Mouse (Mus musculus): Measurements from ENCODE around the gene Olfr155. TPM values are rescaled to one million over a fixed set of nuclear protein-coding genes. Genes with fewer than 3 reads are reported as not detected.

The Olfr155 gene
- polyA plus RNA-seq, 1 experiment: 0.08 TPM

GRCm38 (mm10) chr4:43879566-43879965 is 28.2 kb downstream of the Olfr155 start:
- Histone ChIP-seq H3K27me3 (replicated peaks) (peaks cover 38% of the 10 kb centered on the region), H3K4me1 (peaks cover 15% of the 10 kb centered on the region), H3K36me3 (replicated peaks; ENCODE audit: low read length) (no peaks in the 10 kb centered on the region), H3K4me3 (replicated peaks) (no peak overlapping the region), H3K9me3 (no peaks in the 10 kb centered on the region)
- no peak for TF ChIP-seq GATA1 (IDR thresholded peaks at IDR 0.05; ENCODE audit: borderline replicate concordance, low read length)
- TF ChIP-seq FLI1 (IDR thresholded peaks at IDR 0.05; ENCODE audit: low read length): no peak

DNA sequence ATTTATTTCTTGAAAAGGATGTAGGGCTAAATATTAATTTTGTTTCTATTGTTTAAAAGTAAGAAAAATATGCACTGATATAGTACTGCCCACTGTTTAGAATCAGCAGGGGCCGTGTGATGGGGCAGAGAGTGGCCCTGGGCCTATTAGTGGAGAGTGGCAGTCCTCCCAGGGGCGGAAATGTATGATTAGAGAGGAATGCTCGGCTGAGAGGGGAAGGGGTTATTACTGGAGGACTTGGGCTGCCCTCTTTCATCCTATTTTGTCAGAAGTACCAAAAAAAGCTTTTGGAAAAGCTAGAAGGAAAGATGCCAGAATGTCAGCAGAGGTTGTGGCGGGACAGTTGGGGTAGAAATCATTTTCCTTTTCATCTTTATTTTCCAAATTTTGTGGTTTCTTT is 32.8 kb downstream of the Olfr155 start:
- no peaks in the 10 kb centered on the region for H3K9me3 ChIP-seq

DNA sequence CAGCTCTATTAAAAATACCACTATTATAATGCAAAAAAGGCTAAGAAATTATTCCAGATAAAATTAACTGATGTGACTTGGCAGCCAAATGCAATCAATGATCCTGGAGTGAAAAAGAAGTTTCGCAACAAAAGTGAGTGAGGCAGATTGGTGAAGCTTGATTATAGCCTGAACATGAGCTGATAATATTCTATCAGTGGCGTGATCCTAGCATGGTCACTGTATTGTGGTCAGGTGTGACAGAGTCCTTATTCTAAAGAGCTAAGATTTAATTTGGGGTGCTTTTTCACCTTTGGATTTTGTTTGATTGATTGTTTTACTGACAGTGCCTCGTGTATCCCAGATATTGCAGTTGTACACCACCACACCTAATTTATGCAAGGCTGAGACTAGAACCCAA is 39.9 kb downstream of the Olfr155 start:
- Histone ChIP-seq H3K9me3 (no peaks in the 10 kb centered on the region), H3K4me1 (no peaks in the 10 kb centered on the region; the same call in 1 of the 2 replicates), H3K4me3 (replicated peaks) (no peak overlapping the region), H3K27me3 (replicated peaks) (peaks cover 3% of the 10 kb centered on the region), H3K36me3 (replicated peaks; ENCODE audit: low read length) (no peaks in the 10 kb centered on the region)
- TF ChIP-seq GATA1 (IDR thresholded peaks at IDR 0.05; ENCODE audit: borderline replicate concordance, low read length) (no peak), FLI1 (IDR thresholded peaks at IDR 0.05; ENCODE audit: low read length) (no peak)

More for the DNA sequence above, 32.8 kb downstream of the Olfr155 start:
- H3K4me3 ChIP-seq (replicated peaks): no peak overlapping the region
- H3K36me3 ChIP-seq (replicated peaks; ENCODE audit: low read length): no peaks in the 10 kb centered on the region
- H3K27me3 ChIP-seq (replicated peaks): peaks cover 8% of the 10 kb centered on the region
- H3K4me1 ChIP-seq: no peaks in the 10 kb centered on the region
- TF ChIP-seq GATA1 (IDR thresholded peaks at IDR 0.05; ENCODE audit: borderline replicate concordance, low read length) (no peak), FLI1 (IDR thresholded peaks at IDR 0.05; ENCODE audit: low read length) (no peak)

DNA sequence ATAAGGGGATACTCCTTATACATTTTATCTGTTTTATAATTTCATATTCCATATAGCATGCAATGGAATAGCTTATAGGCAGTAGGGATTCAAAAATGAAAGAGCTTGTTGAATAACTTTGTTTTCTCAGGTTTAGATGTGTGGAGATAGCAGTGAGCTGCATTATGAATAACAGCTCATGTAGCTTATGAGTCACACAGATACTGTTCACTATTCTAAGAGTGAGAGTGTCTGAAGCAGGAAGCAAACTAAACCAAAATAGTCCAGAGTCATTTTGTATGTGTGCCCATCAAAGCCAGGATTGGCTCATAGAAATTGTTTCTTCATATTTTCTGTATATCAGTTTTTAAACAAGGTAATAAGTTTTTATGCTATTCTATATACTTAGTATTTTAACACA is 45.8 kb downstream of the Olfr155 start:
- TF ChIP-seq GATA1 (IDR thresholded peaks at IDR 0.05; ENCODE audit: borderline replicate concordance, low read length): no peak
- no peak for TF ChIP-seq FLI1 (IDR thresholded peaks at IDR 0.05; ENCODE audit: low read length)

GRCm38 (mm10) chr4:43899197-43899596 is 47.8 kb downstream of the Olfr155 start:
- H3K9me3 ChIP-seq: no peaks in the 10 kb centered on the region
- peaks cover 14% of the 10 kb centered on the region for H3K4me1 ChIP-seq
- H3K27me3 ChIP-seq (replicated peaks): no peaks in the 10 kb centered on the region
- TF ChIP-seq GATA1 (IDR thresholded peaks at IDR 0.05; ENCODE audit: borderline replicate concordance, low read length) (no peak), FLI1 (IDR thresholded peaks at IDR 0.05; ENCODE audit: low read length) (no peak)
- H3K4me3 ChIP-seq (replicated peaks): no peak overlapping the region
- no peaks in the 10 kb centered on the region for H3K36me3 ChIP-seq (replicated peaks; ENCODE audit: low read length)

More for the DNA sequence above, 45.8 kb downstream of the Olfr155 start:
- H3K27me3 ChIP-seq (replicated peaks): no peaks in the 10 kb centered on the region
- H3K9me3 ChIP-seq: no peaks in the 10 kb centered on the region
- no peaks in the 10 kb centered on the region for H3K36me3 ChIP-seq (replicated peaks; ENCODE audit: low read length)
- H3K4me1 ChIP-seq: peaks cover 6% of the 10 kb centered on the region; the same call in 1 of the 2 replicates
- no peak overlapping the region for H3K4me3 ChIP-seq (replicated peaks)

GRCm38 (mm10) chr4:43903690-43904089 is 52.3 kb downstream of the Olfr155 start:
- TF ChIP-seq GATA1 (IDR thresholded peaks at IDR 0.05; ENCODE audit: borderline replicate concordance, low read length): no peak
- no peak for TF ChIP-seq FLI1 (IDR thresholded peaks at IDR 0.05; ENCODE audit: low read length)
- Histone ChIP-seq H3K4me1 (peaks cover 16% of the 10 kb centered on the region), H3K36me3 (replicated peaks; ENCODE audit: low read length) (no peaks in the 10 kb centered on the region), H3K4me3 (replicated peaks) (no peak overlapping the region), H3K9me3 (no peaks in the 10 kb centered on the region), H3K27me3 (replicated peaks) (peaks cover 2% of the 10 kb centered on the region)

DNA sequence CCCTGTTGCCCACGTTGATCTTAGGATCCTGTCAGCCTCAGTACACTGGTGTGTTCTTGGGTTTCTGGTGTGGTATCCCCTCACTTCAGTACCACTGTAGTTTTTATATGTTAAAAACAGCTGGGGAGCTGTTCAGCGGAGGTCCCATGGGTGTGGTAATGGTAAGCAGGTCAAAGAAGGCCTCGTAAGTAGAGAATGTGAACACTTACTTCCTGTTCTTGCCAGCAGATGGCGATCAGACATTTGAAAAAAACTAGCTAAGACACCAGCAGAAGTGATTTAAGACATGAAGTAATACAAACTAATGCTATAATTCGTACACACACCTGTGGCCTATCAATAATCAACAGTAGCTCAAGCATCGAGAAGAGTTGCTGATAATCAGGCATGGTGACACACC is 55.1 kb downstream of the Olfr155 start:
- H3K4me3 ChIP-seq (replicated peaks): no peak overlapping the region
- no peaks in the 10 kb centered on the region for H3K36me3 ChIP-seq (replicated peaks; ENCODE audit: low read length)
- TF ChIP-seq FLI1 (IDR thresholded peaks at IDR 0.05; ENCODE audit: low read length) (no peak), GATA1 (IDR thresholded peaks at IDR 0.05; ENCODE audit: borderline replicate concordance, low read length) (no peak)
- no peaks in the 10 kb centered on the region for H3K9me3 ChIP-seq
- H3K27me3 ChIP-seq (replicated peaks): peaks cover 13% of the 10 kb centered on the region
- peaks cover 10% of the 10 kb centered on the region for H3K4me1 ChIP-seq

Other genes starting within 250 kb of the Olfr155 start
- gene Npr2, start 219.6 kb upstream of the Olfr155 start, polyA plus RNA-seq (2012; ENCODE audit: insufficient read depth, low replicate concordance): not detected in 2 replicates
- not detected in 2 replicates for gene Spag8, start 198.0 kb upstream of the Olfr155 start, polyA plus RNA-seq (2012; ENCODE audit: insufficient read depth, low replicate concordance)
- 8.0 and 30.1 TPM in 2 replicates for gene Hint2, start 195.1 kb upstream of the Olfr155 start, polyA plus RNA-seq (2012; ENCODE audit: insufficient read depth, low replicate concordance)
- 2.8 TPM in 1 of 2 replicates, not detected in the other for gene Tmem8b, start 182.6 kb upstream of the Olfr155 start, polyA plus RNA-seq (2012; ENCODE audit: insufficient read depth, low replicate concordance)
- 0.29 TPM in 1 of 2 replicates, not detected in the other for gene Fam221b, start 182.4 kb upstream of the Olfr155 start, polyA plus RNA-seq (2012; ENCODE audit: insufficient read depth, low replicate concordance)
- not detected in 2 replicates for gene Olfr70, start 150.8 kb upstream of the Olfr155 start, polyA plus RNA-seq (2012; ENCODE audit: insufficient read depth, low replicate concordance)
- gene Olfr71, start 141.3 kb upstream of the Olfr155 start, polyA plus RNA-seq (2012; ENCODE audit: insufficient read depth, low replicate concordance): not detected in 2 replicates
- gene Hrct1, start 124.4 kb upstream of the Olfr155 start, polyA plus RNA-seq (2012; ENCODE audit: insufficient read depth, low replicate concordance): 0.12 TPM in 1 of 2 replicates, not detected in the other
- not detected in 2 replicates for gene Spaar, start 121.5 kb upstream of the Olfr155 start, polyA plus RNA-seq (2012; ENCODE audit: insufficient read depth, low replicate concordance)
- gene Olfr159, start 80.6 kb upstream of the Olfr155 start, polyA plus RNA-seq (2012; ENCODE audit: insufficient read depth, low replicate concordance): not detected in 2 replicates
- not detected in 2 replicates for gene Olfr156, start 27.7 kb upstream of the Olfr155 start, polyA plus RNA-seq (2012; ENCODE audit: insufficient read depth, low replicate concordance)
- 0.13 and 0.40 TPM in 2 replicates for gene Olfr157, start 11.4 kb upstream of the Olfr155 start, polyA plus RNA-seq (2012; ENCODE audit: insufficient read depth, low replicate concordance)
- gene Reck, start 24.0 kb downstream of the Olfr155 start, polyA plus RNA-seq (2012; ENCODE audit: insufficient read depth, low replicate concordance): not detected in 2 replicates
- 6.5 and 32.0 TPM in 2 replicates for gene Glipr2, start 105.8 kb downstream of the Olfr155 start, polyA plus RNA-seq (2012; ENCODE audit: insufficient read depth, low replicate concordance)
- not detected in 2 replicates for gene Ccin, start 131.9 kb downstream of the Olfr155 start, polyA plus RNA-seq (2012; ENCODE audit: insufficient read depth, low replicate concordance)
- 132 and 432 TPM in 2 replicates for gene Clta, start 152.9 kb downstream of the Olfr155 start, polyA plus RNA-seq (2012; ENCODE audit: insufficient read depth, low replicate concordance)
- 31.0 and 61.1 TPM in 2 replicates for gene Gne, start 232.6 kb downstream of the Olfr155 start, polyA plus RNA-seq (2012; ENCODE audit: insufficient read depth, low replicate concordance)

Measured in megakaryocyte, embryonic 14.5 days (primary cell).